ENCODE assay signal across 12 mouse cellular contexts in genomic region chr5:103620301-103620973, GRCm38 (mm10). TPM values are rescaled to one million over a fixed set of nuclear protein-coding genes. Genes with fewer than 3 reads are reported as not detected.
A peak's percentile ranks its signal among the peaks of the same experiment; 100 is the strongest.
DNase-seq lines count a peak whose midpoint lies in the region; ATAC-seq and TF ChIP-seq lines count a peak whose summit lies in the region.
"Had no signal": no experiment of that assay in that cellular context is flagged by ENCODE, and none has a peak within 500 bp of the region (broad histone marks: within the 10 kb centered on the region; RNA-seq: fewer than 3 reads in every experiment).

No protein-coding gene starts in this region.

- H3K4me2 ChIP-seq in intestine, postnatal 0 days (replicated peaks; ENCODE audit: low read depth), result no peak overlapping the region
- no peak overlapping the region for H3K4me2 ChIP-seq in stomach, embryonic 14.5 days (replicated peaks; ENCODE audit: low read depth, low read length)
- H3K4me2 ChIP-seq in hindbrain, embryonic 12.5 days (replicated peaks), result no peak overlapping the region

- H3K9ac ChIP-seq in intestine, postnatal 0 days (ENCODE audit: low read depth, low read length), result no peak overlapping the region
- H3K9ac ChIP-seq in stomach, embryonic 14.5 days (replicated peaks; ENCODE audit: low read depth, low read length), result no peak overlapping the region
- no peak overlapping the region for H3K9ac ChIP-seq in hindbrain, embryonic 12.5 days

- H3K4me1 ChIP-seq in intestine, postnatal 0 days (replicated peaks; ENCODE audit: control insufficient read depth, insufficient read depth, low read length), result no peaks in the 10 kb centered on the region
- peaks cover 6% of the 10 kb centered on the region; the same call in 1 of the 2 replicates for H3K4me1 ChIP-seq in stomach, embryonic 14.5 days (ENCODE audit: control insufficient read depth, insufficient read depth, low read length)
- H3K4me1 ChIP-seq in hindbrain, embryonic 12.5 days, result no peaks in the 10 kb centered on the region

- no peak overlapping the region for H3K27ac ChIP-seq in intestine, postnatal 0 days (ENCODE audit: low read depth, low read length)
- peak overlapping the region; percentile 44; the same call in 1 of the 2 replicates for H3K27ac ChIP-seq in stomach, embryonic 14.5 days (ENCODE audit: low read length)
- H3K27ac ChIP-seq in hindbrain, embryonic 12.5 days, result no peak overlapping the region
- H3K27ac ChIP-seq: forebrain, embryonic 10.5 days had no signal

- no peak overlapping the region for H3K4me3 ChIP-seq in intestine, postnatal 0 days (ENCODE audit: low read depth, low read length)
- no peak overlapping the region for H3K4me3 ChIP-seq in stomach, embryonic 14.5 days (ENCODE audit: low read depth, low read length)
- H3K4me3 ChIP-seq in hindbrain, embryonic 12.5 days, result no peak overlapping the region
- H3K4me3 ChIP-seq: forebrain, embryonic 10.5 days had no signal

- H3K36me3 ChIP-seq in intestine, postnatal 0 days (ENCODE audit: control insufficient read depth, insufficient read depth), result no peaks in the 10 kb centered on the region
- no peaks in the 10 kb centered on the region for H3K36me3 ChIP-seq in stomach, embryonic 14.5 days (ENCODE audit: control insufficient read depth, insufficient read depth, low read length)
- H3K36me3 ChIP-seq in hindbrain, embryonic 12.5 days, result no peaks in the 10 kb centered on the region
- H3K36me3 ChIP-seq: forebrain, embryonic 10.5 days had no signal

- 57% methylated on average over 12 of the region's 12 CpGs for WGBS in intestine, postnatal 0 days
- WGBS in stomach, embryonic 14.5 days, result 52% methylated on average over 12 of the region's 12 CpGs
- 83% methylated on average over 12 of the region's 12 CpGs for WGBS in hindbrain, embryonic 12.5 days

- no peak for TF ChIP-seq CTCF in intestine, postnatal 0 days (IDR thresholded peaks at IDR 0.05; ENCODE audit: low read depth)

- peak; percentile 35 for DNase-seq in ovary, adult 18-20 months (ENCODE audit: low spot score)
- DNase-seq in ovary, postnatal 14 days (ENCODE audit: low spot score), result no peak
- DNase-seq in gonadal fat pad, adult 2 months (ENCODE audit: low read depth), result peak; percentile 91
- DNase-seq in spleen, postnatal 36 days (ENCODE audit: low spot score in 2 of 2), result no peak
- no peak for DNase-seq in layer of hippocampus, adult 8-10 months (ENCODE audit: low spot score in 2 of 2)
- DNase-seq: thymus, adult 2 months had no signal

- no peaks in the 10 kb centered on the region for H3K27me3 ChIP-seq in intestine, postnatal 0 days (replicated peaks; ENCODE audit: control insufficient read depth, insufficient read depth, low read length)
- H3K27me3 ChIP-seq in stomach, embryonic 14.5 days (ENCODE audit: control insufficient read depth, insufficient read depth, low read length), result no peaks in the 10 kb centered on the region
- H3K27me3 ChIP-seq in hindbrain, embryonic 12.5 days, result no peaks in the 10 kb centered on the region

- no peaks in the 10 kb centered on the region for H3K9me3 ChIP-seq in intestine, postnatal 0 days (ENCODE audit: control insufficient read depth)
- H3K9me3 ChIP-seq in stomach, embryonic 14.5 days (ENCODE audit: control insufficient read depth, low read depth, low read length), result no peaks in the 10 kb centered on the region
- no peaks in the 10 kb centered on the region for H3K9me3 ChIP-seq in hindbrain, embryonic 12.5 days (replicated peaks)
- H3K9me3 ChIP-seq: forebrain, embryonic 10.5 days had no signal

- 0 out of 2 replicates have a peak, but pooled peaks have one; percentile 33 for ATAC-seq in intestine, postnatal 0 days
- ATAC-seq in stomach, embryonic 14.5 days (ENCODE audit: insufficient number of reproducible peaks, insufficient read depth, low FRiP score, low read depth), result no peak
- ATAC-seq in hindbrain, embryonic 12.5 days (ENCODE audit: low FRiP score), result no peak

RNA-seq across cellular contexts. Expression of gene Slc10a6, which starts 8.8 kb away (rescaled TPM):
- 4.9 and 6.5 TPM in 2 replicates for polyA plus RNA-seq in gonadal fat pad, adult 2 months (2012; rRNA removed)
- polyA plus RNA-seq in intestine, postnatal 0 days (2015; fragmentation: Nextera tagmentation; extraction: Ambion mirVana), result 0.38 and 0.56 TPM in 2 replicates
- 0.49 and 0.84 TPM in 2 replicates for polyA plus RNA-seq in stomach, embryonic 14.5 days (2014; fragmentation: Nextera tagmentation; extraction: Ambion mirVana)
- polyA plus RNA-seq in hindbrain, embryonic 12.5 days (2016; fragmentation: Nextera tagmentation; extraction: Ambion mirVana), result 0.21 and 0.26 TPM in 2 replicates
- total RNA-seq in layer of hippocampus, adult 8-10 months (2022), result under 1 TPM in 1 of 4 experiments, not detected in 3; 0.16 TPM
- total RNA-seq: neutrophil, adult 5-6 weeks had no signal
- polyA plus RNA-seq: forebrain, embryonic 10.5 days; liver, embryonic 16.5 days had no signal

RNA-seq across cellular contexts. Expression of gene 1700016H13Rik, which starts 35.4 kb away (rescaled TPM):
- 3.6 and 3.7 TPM in 2 replicates for polyA plus RNA-seq in gonadal fat pad, adult 2 months (2012; rRNA removed)
- 0.23 TPM in 1 of 2 replicates, not detected in the other for polyA plus RNA-seq in intestine, postnatal 0 days (2015; fragmentation: Nextera tagmentation; extraction: Ambion mirVana)
- polyA plus RNA-seq in stomach, embryonic 14.5 days (2014; fragmentation: Nextera tagmentation; extraction: Ambion mirVana), result 0.26 TPM in 1 of 2 replicates, not detected in the other
- polyA plus RNA-seq in hindbrain, embryonic 12.5 days (2016; fragmentation: Nextera tagmentation; extraction: Ambion mirVana), result 0.38 TPM in 1 of 2 replicates, not detected in the other
- not detected for total RNA-seq in layer of hippocampus, adult 8-10 months (2022)
- total RNA-seq: neutrophil, adult 5-6 weeks had no signal
- polyA plus RNA-seq: liver, embryonic 16.5 days had no signal

Comparison
In these comparisons a context has a peak if more than half of its experiments do, and no peak if none do; other contexts are left out.
1. DNase-seq: peak in ovary, adult 18-20 months (single experiment) and gonadal fat pad, adult 2 months (single experiment); none in ovary, postnatal 14 days (single experiment), spleen, postnatal 36 days (0 of 2) and layer of hippocampus, adult 8-10 months (0 of 2).